29 mouse cellular contexts compared by ENCODE assay signal in genomic region chr2:173515186-173515585, GRCm38 (mm10). TPM values are rescaled to one million over a fixed set of nuclear protein-coding genes. Genes with fewer than 3 reads are reported as not detected.
A peak's percentile ranks its signal among the peaks of the same experiment; 100 is the strongest.
DNase-seq lines count a peak whose midpoint lies in the region; ATAC-seq lines count a peak whose summit lies in the region.
"Had no signal": no experiment of that assay in that cellular context is flagged by ENCODE, and none has a peak within 500 bp of the region (broad histone marks: within the 10 kb centered on the region; RNA-seq: fewer than 3 reads in every experiment).

No protein-coding gene starts in this region.

- H3K4me2 ChIP-seq in embryonic facial prominence, embryonic 13.5 days, result no peak overlapping the region
- no peak overlapping the region for H3K4me2 ChIP-seq in heart, embryonic 13.5 days
- H3K4me2 ChIP-seq in midbrain, embryonic 11.5 days, result no peak overlapping the region
- H3K4me2 ChIP-seq in midbrain, embryonic 14.5 days (ENCODE audit: low read length), result no peak overlapping the region
- H3K4me2 ChIP-seq: forebrain, embryonic 15.5 days; hindbrain, embryonic 13.5 days; neural tube, embryonic 15.5 days; stomach, embryonic 15.5 days had no signal

- H3K36me3 ChIP-seq in embryonic facial prominence, embryonic 13.5 days, result no peaks in the 10 kb centered on the region
- H3K36me3 ChIP-seq in embryonic facial prominence, embryonic 10.5 days (replicated peaks), result no peaks in the 10 kb centered on the region
- no peaks in the 10 kb centered on the region for H3K36me3 ChIP-seq in heart, embryonic 13.5 days
- H3K36me3 ChIP-seq in midbrain, embryonic 11.5 days (ENCODE audit: control insufficient read depth, insufficient read depth, low read length), result no peaks in the 10 kb centered on the region
- no peaks in the 10 kb centered on the region for H3K36me3 ChIP-seq in midbrain, embryonic 14.5 days (ENCODE audit: control insufficient read depth, insufficient read depth, low read length)
- H3K36me3 ChIP-seq: forebrain, embryonic 15.5 days; hindbrain, embryonic 13.5 days; neural tube, embryonic 15.5 days; stomach, embryonic 15.5 days had no signal

- H3K27me3 ChIP-seq in embryonic facial prominence, embryonic 13.5 days, result no peaks in the 10 kb centered on the region
- no peaks in the 10 kb centered on the region for H3K27me3 ChIP-seq in embryonic facial prominence, embryonic 10.5 days (replicated peaks; ENCODE audit: low read depth, poor library complexity, severe bottlenecking)
- peaks cover 6% of the 10 kb centered on the region; the same call in 1 of the 2 replicates for H3K27me3 ChIP-seq in heart, embryonic 13.5 days (replicated peaks)
- H3K27me3 ChIP-seq in midbrain, embryonic 11.5 days (ENCODE audit: control insufficient read depth, insufficient read depth, low read length), result no peaks in the 10 kb centered on the region
- no peaks in the 10 kb centered on the region for H3K27me3 ChIP-seq in midbrain, embryonic 14.5 days (ENCODE audit: control insufficient read depth, insufficient read depth, low read length)
- H3K27me3 ChIP-seq: forebrain, embryonic 15.5 days; hindbrain, embryonic 13.5 days; neural tube, embryonic 15.5 days; stomach, embryonic 15.5 days had no signal

- 60% methylated on average over 6 of the region's 6 CpGs for WGBS in embryonic facial prominence, embryonic 13.5 days
- WGBS in embryonic facial prominence, embryonic 10.5 days, result 68% methylated on average over 6 of the region's 6 CpGs
- 29% methylated on average over 6 of the region's 6 CpGs for WGBS in heart, embryonic 13.5 days
- WGBS in midbrain, embryonic 11.5 days, result 68% methylated on average over 6 of the region's 6 CpGs
- WGBS in midbrain, embryonic 14.5 days, result 59% methylated on average over 6 of the region's 6 CpGs

- ATAC-seq in embryonic facial prominence, embryonic 13.5 days (ENCODE audit: insufficient number of reproducible peaks, insufficient read depth, low FRiP score, low TSS enrichment, low read depth), result no peak
- peak; percentile 59; the same call in 1 of the 2 replicates for ATAC-seq in heart, embryonic 13.5 days (ENCODE audit: extremely low read depth, insufficient number of reproducible peaks, low FRiP score, low TSS enrichment)
- no peak for ATAC-seq in midbrain, embryonic 11.5 days (ENCODE audit: low FRiP score)
- ATAC-seq in midbrain, embryonic 14.5 days (ENCODE audit: low FRiP score, low TSS enrichment), result no peak
- ATAC-seq: activated CD4-positive, CD25-positive, alpha-beta regulatory T cell, adult 4 months; forebrain, embryonic 15.5 days; inflammation-experienced regulatory T-cells, adult 6 months had no signal

- DNase-seq in embryonic facial prominence, embryonic 10.5 days (ENCODE audit: low spot score), result no peak
- DNase-seq in heart, adult 9 months (ENCODE audit: low spot score in 2 of 2), result no peak
- DNase-seq in midbrain, embryonic 11.5 days (ENCODE audit: low spot score, missing footprints), result peak; percentile 37
- no peak for DNase-seq in midbrain, embryonic 14.5 days
- DNase-seq in yolk sac, embryonic 10.5 days (ENCODE audit: low spot score), result no peak
- DNase-seq in urinary bladder, adult 18-20 months (ENCODE audit: low spot score in 2 of 2), result no peak
- DNase-seq: adrenal gland, adult 8-10 months; cerebellum, adult 11-12 months; cerebellum, postnatal 10 days; gastrocnemius, postnatal 10 days; kidney, adult 9 months; kidney, postnatal 25 days; liver; lung, postnatal 4 days; right cerebral cortex, adult 18-20 months; thymus, postnatal 36 days had no signal

- H3K4me1 ChIP-seq in embryonic facial prominence, embryonic 13.5 days, result peaks cover 22% of the 10 kb centered on the region
- peaks cover 9% of the 10 kb centered on the region for H3K4me1 ChIP-seq in embryonic facial prominence, embryonic 10.5 days
- H3K4me1 ChIP-seq in heart, embryonic 13.5 days, result peaks cover 11% of the 10 kb centered on the region
- H3K4me1 ChIP-seq in midbrain, embryonic 11.5 days (ENCODE audit: control insufficient read depth, insufficient read depth, low read length), result no peaks in the 10 kb centered on the region
- H3K4me1 ChIP-seq in midbrain, embryonic 14.5 days (ENCODE audit: control insufficient read depth, insufficient read depth, low read length), result no peaks in the 10 kb centered on the region
- H3K4me1 ChIP-seq: forebrain, embryonic 15.5 days; stomach, embryonic 15.5 days had no signal

- no peaks in the 10 kb centered on the region for H3K9me3 ChIP-seq in embryonic facial prominence, embryonic 13.5 days
- H3K9me3 ChIP-seq in embryonic facial prominence, embryonic 10.5 days, result peaks cover 5% of the 10 kb centered on the region; the same call in 1 of the 2 replicates
- peaks cover 13% of the 10 kb centered on the region for H3K9me3 ChIP-seq in heart, embryonic 13.5 days
- no peaks in the 10 kb centered on the region for H3K9me3 ChIP-seq in midbrain, embryonic 11.5 days (ENCODE audit: control insufficient read depth, low read length)
- H3K9me3 ChIP-seq in midbrain, embryonic 14.5 days (ENCODE audit: control insufficient read depth, low read length), result no peaks in the 10 kb centered on the region
- H3K9me3 ChIP-seq: forebrain, embryonic 15.5 days; neural tube, embryonic 15.5 days; stomach, embryonic 15.5 days had no signal

- no peak overlapping the region for H3K4me3 ChIP-seq in embryonic facial prominence, embryonic 13.5 days
- no peak overlapping the region for H3K4me3 ChIP-seq in embryonic facial prominence, embryonic 10.5 days
- no peak overlapping the region for H3K4me3 ChIP-seq in heart, embryonic 13.5 days
- no peak overlapping the region for H3K4me3 ChIP-seq in midbrain, embryonic 11.5 days (ENCODE audit: low read depth, low read length)
- H3K4me3 ChIP-seq in midbrain, embryonic 14.5 days (replicated peaks; ENCODE audit: low read depth, low read length), result no peak overlapping the region
- H3K4me3 ChIP-seq: erythroblast, embryonic 14.5 days; forebrain, embryonic 15.5 days; hindbrain, embryonic 13.5 days; neural tube, embryonic 15.5 days; stomach, embryonic 15.5 days had no signal

- 0 out of 2 replicates have a peak overlapping the region, but pooled peaks have one; percentile 6 for H3K9ac ChIP-seq in embryonic facial prominence, embryonic 13.5 days
- no peak overlapping the region for H3K9ac ChIP-seq in heart, embryonic 13.5 days
- no peak overlapping the region for H3K9ac ChIP-seq in midbrain, embryonic 11.5 days (ENCODE audit: low read length)
- no peak overlapping the region for H3K9ac ChIP-seq in midbrain, embryonic 14.5 days (replicated peaks; ENCODE audit: low read length)
- H3K9ac ChIP-seq: forebrain, embryonic 15.5 days; hindbrain, embryonic 13.5 days; neural tube, embryonic 15.5 days; stomach, embryonic 15.5 days had no signal

- peak overlapping the region; percentile 28; the same call in 1 of the 2 replicates for H3K27ac ChIP-seq in embryonic facial prominence, embryonic 13.5 days
- H3K27ac ChIP-seq in embryonic facial prominence, embryonic 10.5 days (replicated peaks), result no peak overlapping the region
- H3K27ac ChIP-seq in heart, embryonic 13.5 days (replicated peaks), result peak overlapping the region; percentile 15; the same call in 1 of the 2 replicates
- no peak overlapping the region for H3K27ac ChIP-seq in midbrain, embryonic 11.5 days (ENCODE audit: low read depth, low read length)
- no peak overlapping the region for H3K27ac ChIP-seq in midbrain, embryonic 14.5 days (replicated peaks; ENCODE audit: low read depth, low read length)
- H3K27ac ChIP-seq: forebrain, embryonic 15.5 days; hindbrain, embryonic 13.5 days; neural tube, embryonic 15.5 days; stomach, embryonic 15.5 days had no signal

RNA-seq across cellular contexts. Expression of gene 1700021F07Rik, which starts 7.2 kb away (rescaled TPM):
- not detected in 2 replicates for polyA plus RNA-seq in embryonic facial prominence, embryonic 13.5 days (2015; fragmentation: Nextera tagmentation; extraction: Ambion mirVana)
- polyA plus RNA-seq in embryonic facial prominence, embryonic 10.5 days (2016; fragmentation: Nextera tagmentation; extraction: Ambion mirVana), result not detected in 2 replicates
- not detected in 2 replicates for polyA plus RNA-seq in heart, embryonic 13.5 days (2015; fragmentation: Nextera tagmentation; extraction: Ambion mirVana)
- not detected in 2 replicates for polyA plus RNA-seq in midbrain, embryonic 11.5 days (2014; fragmentation: Nextera tagmentation; extraction: Ambion mirVana)
- not detected in 2 replicates for polyA plus RNA-seq in midbrain, embryonic 14.5 days (2014; fragmentation: Nextera tagmentation; extraction: Ambion mirVana)
- polyA plus RNA-seq: activated CD4-positive, CD25-positive, alpha-beta regulatory T cell, adult 4 months; cortical plate, adult 2 months; embryonic facial prominence, embryonic 11.5 days; erythroblast, embryonic 14.5 days; forebrain, embryonic 15.5 days; hindbrain, embryonic 13.5 days; inflammation-experienced regulatory T-cells, adult 6 months; liver, embryonic 16.5 days; lung, embryonic 16.5 days; neural tube, embryonic 15.5 days; stomach, embryonic 15.5 days had no signal

Comparison
In these comparisons a context has a peak if more than half of its experiments do, and no peak if none do; other contexts are left out.
1. H3K27ac ChIP-seq: peak in embryonic facial prominence, embryonic 13.5 days (single experiment) and heart, embryonic 13.5 days (single experiment); none in embryonic facial prominence, embryonic 10.5 days (single experiment), midbrain, embryonic 11.5 days (single experiment) and midbrain, embryonic 14.5 days (single experiment).